Comparison of ENCODE assay signal across 8 mouse cellular contexts in the genomic region with DNA sequence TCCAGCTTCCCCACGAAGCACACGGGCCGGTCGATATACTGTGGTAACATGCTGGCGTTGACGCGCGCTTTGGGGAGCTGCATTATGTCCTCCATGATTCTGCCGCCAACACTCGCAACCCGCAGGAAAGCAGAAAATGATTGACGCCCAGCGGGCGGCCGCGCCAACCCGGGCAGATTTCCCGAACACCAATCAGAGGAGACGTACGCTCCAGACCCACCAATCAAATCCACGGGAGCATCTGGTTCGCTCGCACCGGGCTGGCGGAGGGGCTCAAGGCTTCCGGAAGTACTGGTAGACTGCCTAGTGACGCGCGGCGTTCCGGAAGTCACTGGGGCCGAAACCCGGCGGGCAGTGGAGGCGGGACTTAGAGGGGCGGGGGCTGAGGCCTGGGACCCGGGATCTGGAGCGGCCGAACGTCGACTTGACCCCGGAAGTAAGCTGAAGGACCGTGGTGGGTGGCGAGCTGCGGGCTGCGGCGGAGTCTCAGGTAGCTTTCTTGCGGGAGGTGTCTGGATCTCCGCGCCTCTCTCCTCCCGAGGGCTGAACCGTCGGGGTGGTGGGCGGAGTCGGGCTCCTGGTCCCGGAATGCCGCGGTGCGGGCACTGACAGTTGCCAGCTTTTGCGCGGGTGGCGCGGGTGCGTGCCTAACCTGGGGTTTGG. TPM values are rescaled to one million over a fixed set of nuclear protein-coding genes. Genes with fewer than 3 reads are reported as not detected.
A peak's percentile ranks its signal among the peaks of the same experiment; 100 is the strongest.
DNase-seq lines count a peak whose midpoint lies in the region; ATAC-seq and TF ChIP-seq lines count a peak whose summit lies in the region.

Gene Rpa3 (minus strand): TSS at position 170 of the 663 bp plus-strand sequence.
Gene Umad1 (plus strand): TSS at position 285 of the 663 bp plus-strand sequence.
Gene Gm45062 (plus strand): TSS at position 447 of the 663 bp plus-strand sequence.

- no peaks in the 10 kb centered on the region for H3K27me3 ChIP-seq in megakaryocyte, embryonic 14.5 days (replicated peaks)

- TF ChIP-seq POLR2A in cortical plate, adult 2 months (IDR thresholded peaks at IDR 0.05; ENCODE audit: extremely low read depth, insufficient read depth, low read length): peak; percentile 87

- H3K36me3 ChIP-seq in megakaryocyte, embryonic 14.5 days (replicated peaks; ENCODE audit: low read length): peaks cover 17% of the 10 kb centered on the region

- DNase-seq in gastrocnemius, adult 8-10 months (ENCODE audit: low spot score in 2 of 2): peak; percentile 95 to 97
- DNase-seq in hindlimb bud, embryonic 11.5 days (ENCODE audit: extremely low spot score, low read depth, low spot score): peak; percentile 92
- peak; percentile 93 to 99 for DNase-seq in left cerebral cortex, adult 8-10 months (ENCODE audit: low spot score in 2 of 2)
- peak; percentile 99 for DNase-seq in right cerebral cortex, postnatal 10 days (ENCODE audit: low spot score in 2 of 2)
- peak; percentile 91 for DNase-seq in urinary bladder, postnatal 25 days (ENCODE audit: low spot score)

- ATAC-seq in activated CD4-positive, CD25-positive, alpha-beta regulatory T cell, adult 4 months: peak; percentile 99

- no peak for TF ChIP-seq CTCF in cortical plate, adult 2 months (IDR thresholded peaks at IDR 0.05; ENCODE audit: extremely low read depth, insufficient read depth, low read length)

- H3K4me1 ChIP-seq in cortical plate, adult 2 months (ENCODE audit: control insufficient read depth, insufficient read depth, low read length): peaks cover 3% of the 10 kb centered on the region; the same call in 1 of the 2 replicates
- peaks cover 8% of the 10 kb centered on the region; the same call in 1 of the 2 replicates for H3K4me1 ChIP-seq in megakaryocyte, embryonic 14.5 days

- H3K27ac ChIP-seq in cortical plate, adult 2 months (ENCODE audit: insufficient read depth, low read length): peak within 1 kb of the TSS; percentile 95

- H3K4me3 ChIP-seq in cortical plate, adult 2 months (ENCODE audit: insufficient read depth, low read length): peak within 1 kb of the TSS; percentile 82
- peak within 1 kb of the TSS; percentile 100 for H3K4me3 ChIP-seq in megakaryocyte, embryonic 14.5 days (replicated peaks)

- H3K9me3 ChIP-seq in megakaryocyte, embryonic 14.5 days: no peaks in the 10 kb centered on the region

RNA-seq across cellular contexts. Expression of gene Rpa3, which starts in this region (rescaled TPM):
- 10 to 100 TPM; 81.7 to 86.6 TPM for polyA plus RNA-seq in activated CD4-positive, CD25-positive, alpha-beta regulatory T cell, adult 4 months (2017; shearing (Covaris generic))
- 18.7 and 19.6 TPM in 2 replicates for polyA plus RNA-seq in cortical plate, adult 2 months (2012; rRNA removed)
- 10 to 100 TPM in 3 of 4 experiments, 1 to 10 TPM in 1; 8.7 to 12.4 (median 10.6) TPM for total RNA-seq in gastrocnemius, adult 8-10 months (2022)
- total RNA-seq in left cerebral cortex, adult 8-10 months (2022): 10 to 100 TPM; 14.9 to 17.9 (median 15.7) TPM
- polyA plus RNA-seq in megakaryocyte, embryonic 14.5 days (2012; ENCODE audit: insufficient read depth, low replicate concordance): 3.9 TPM in 1 of 2 replicates, not detected in the other

RNA-seq across cellular contexts. Expression of gene Umad1, which starts in this region (rescaled TPM):
- polyA plus RNA-seq in activated CD4-positive, CD25-positive, alpha-beta regulatory T cell, adult 4 months (2017; shearing (Covaris generic)): 10 to 100 TPM; 10.3 to 12.0 TPM
- polyA plus RNA-seq in cortical plate, adult 2 months (2012; rRNA removed): 40.2 and 41.3 TPM in 2 replicates
- total RNA-seq in gastrocnemius, adult 8-10 months (2022): 10 to 100 TPM; 11.0 to 19.0 (median 14.3) TPM
- 10 to 100 TPM; 42.1 to 56.8 (median 44.8) TPM for total RNA-seq in left cerebral cortex, adult 8-10 months (2022)
- polyA plus RNA-seq in megakaryocyte, embryonic 14.5 days (2012; ENCODE audit: insufficient read depth, low replicate concordance): 9.2 and 14.2 TPM in 2 replicates

RNA-seq across cellular contexts. Expression of gene Gm45062, which starts in this region (rescaled TPM):
- polyA plus RNA-seq in activated CD4-positive, CD25-positive, alpha-beta regulatory T cell, adult 4 months (2017; shearing (Covaris generic)): 10 to 100 TPM; 42.6 to 44.3 TPM
- 21.9 and 22.5 TPM in 2 replicates for polyA plus RNA-seq in cortical plate, adult 2 months (2012; rRNA removed)
- total RNA-seq in gastrocnemius, adult 8-10 months (2022): under 1 TPM in 2 of 4 experiments, not detected in 2; 0.44 to 0.61 TPM
- 10 to 100 TPM in 2 of 4 experiments, 1 to 10 TPM in 2; 7.1 to 11.2 (median 10.4) TPM for total RNA-seq in left cerebral cortex, adult 8-10 months (2022)
- polyA plus RNA-seq in megakaryocyte, embryonic 14.5 days (2012; ENCODE audit: insufficient read depth, low replicate concordance): not detected in 2 replicates

Comparison
In these comparisons a context has a peak if more than half of its experiments do, and no peak if none do; other contexts are left out.
1. Peak in every context shown above with its lines: DNase-seq, ATAC-seq, H3K4me3 ChIP-seq and H3K27ac ChIP-seq.
2. RNA of gene Gm45062 (total RNA-seq): 7.1 to 11.2 TPM in left cerebral cortex, adult 8-10 months; 0.44 to 0.61 TPM in gastrocnemius, adult 8-10 months; every median in the first group is over 4 times any median in the second.
3. RNA of gene Gm45062 (polyA plus RNA-seq): 42.6 to 44.3 TPM in activated CD4-positive, CD25-positive, alpha-beta regulatory T cell, adult 4 months and 21.9 to 22.5 TPM in cortical plate, adult 2 months; not detected in megakaryocyte, embryonic 14.5 days; every median in the first group is over 10 times any median in the second.